Mouse (Mus musculus) hindbrain, embryonic 16.5 days (tissue): Measurements from ENCODE around the gene Acot2. TPM values are rescaled to one million over a fixed set of nuclear protein-coding genes. Genes with fewer than 3 reads are reported as not detected.
"Not testable (repeated sequence)": the region's sequence is repeated elsewhere in the genome, so short reads cannot be mapped to it uniquely, and the experiment has no call there.

Source experiments
- ATAC-seq: fragments of 200-750 bp; cut with Nextera tagmentation; 2 replicates; pipeline ENCODE4 v1.8.0; 2017; ENCODE audit warnings: moderate TSS enrichment, moderate library complexity
- H3K27ac ChIP-seq: fragments of 300-500 bp; sonication (generic); 2 replicates; pipeline ENCODE4 v1.5.1; 2014; ENCODE audit warnings: low read depth, mild to moderate bottlenecking, control low read depth, low read length, moderate library complexity
- H3K27me3 ChIP-seq: fragments of 300-500 bp; sonication (generic); replicated peaks from 2 replicates; pipeline ENCODE4 v1.6.1; 2014; ENCODE audit warnings: low read length; ENCODE audit not compliant: control insufficient read depth, insufficient read depth
- H3K36me3 ChIP-seq: fragments of 300-500 bp; sonication (generic); 2 replicates; pipeline ENCODE4 v1.6.1; 2014; ENCODE audit warnings: mild to moderate bottlenecking, low read length, moderate library complexity, mixed read lengths; ENCODE audit not compliant: control insufficient read depth, insufficient read depth
- H3K4me1 ChIP-seq: fragments of 300-500 bp; sonication (generic); 2 replicates; pipeline ENCODE4 v1.6.1; 2014; ENCODE audit warnings: low read depth, low read length; ENCODE audit not compliant: control insufficient read depth, insufficient read depth
- H3K4me2 ChIP-seq: fragments of 300-500 bp; sonication (generic); 2 replicates; pipeline ENCODE4 v1.6.1; 2014; ENCODE audit warnings: mild to moderate bottlenecking, low read length, control low read depth, moderate library complexity
- H3K4me3 ChIP-seq: fragments of 300-500 bp; sonication (generic); 2 replicates; pipeline ENCODE4 v1.5.1; 2014; ENCODE audit warnings: mild to moderate bottlenecking, low read length, control low read depth, moderate library complexity
- H3K9ac ChIP-seq: fragments of 300-500 bp; sonication (generic); 2 replicates; pipeline ENCODE4 v1.6.1; 2014; ENCODE audit warnings: low read depth, mild to moderate bottlenecking, control low read depth, low read length, moderate library complexity
- H3K9me3 ChIP-seq: fragments of 300-500 bp; sonication (generic); 2 replicates; pipeline ENCODE4 v1.6.1; 2014; ENCODE audit warnings: mild to moderate bottlenecking, low read length, moderate library complexity; ENCODE audit not compliant: control insufficient read depth
- WGBS: fragments of 180-500 bp; shearing (Covaris S2); extraction: QIAGEN DNeasy Blood & Tissue Kit; methylation state at CpG from one replicate; pipeline ENCODE4 v1.1.7; 2014; 5-methylcytosine and 5-hydroxymethylcytosine counted together
- polyA plus RNA-seq: library from polyadenylated mRNA; unstranded; fragments of >200 nt; fragmentation: Nextera tagmentation; extraction: Ambion mirVana; gene quantifications from 2 replicates; pipeline ENCODE4 v1.2.1, GENCODE M21; 2015

Acot2 gene
- polyA plus RNA-seq, 1 experiment from 2014 or later = 16.1 TPM

GRCm38 (mm10) chr12:84028328-84028727 is 40.7 kb downstream of the Acot2 start:
- not testable (repeated sequence) for H3K4me2 ChIP-seq, H3K27ac ChIP-seq, H3K9ac ChIP-seq, H3K4me1 ChIP-seq, H3K36me3 ChIP-seq, H3K4me3 ChIP-seq, H3K27me3 ChIP-seq, ATAC-seq, H3K9me3 ChIP-seq
- WGBS = 32% methylated on average over 3 of the region's 3 CpGs

- H3K27ac ChIP-seq, H3K9me3 ChIP-seq, H3K36me3 ChIP-seq, H3K27me3 ChIP-seq, H3K4me1 ChIP-seq, H3K9ac ChIP-seq, H3K4me2 ChIP-seq, ATAC-seq, H3K4me3 ChIP-seq: not testable (repeated sequence)
- WGBS = 93% methylated on average over 1 of the region's 1 CpGs
Observed at GRCm38 (mm10) chr12:84029043-84029442, 41.4 kb downstream of the Acot2 start.

GRCm38 (mm10) chr12:84030659-84031332 is 43.1 kb downstream of the Acot2 start:
- H3K9me3 ChIP-seq = no peaks in the 10 kb centered on the region
- H3K27me3 ChIP-seq = no peaks in the 10 kb centered on the region
- peak; percentile 73; the same call in 1 of the 2 replicates for ATAC-seq
- no peak overlapping the region for H3K27ac ChIP-seq
- WGBS = 69% methylated on average over 4 of the region's 4 CpGs
- H3K4me3 ChIP-seq = no peak overlapping the region
- no peak overlapping the region for H3K4me2 ChIP-seq
- no peaks in the 10 kb centered on the region for H3K4me1 ChIP-seq
- no peak overlapping the region for H3K9ac ChIP-seq
- H3K36me3 ChIP-seq = no peaks in the 10 kb centered on the region

- Histone ChIP-seq H3K4me2 (no peak overlapping the region), H3K36me3 (no peaks in the 10 kb centered on the region), H3K4me1 (no peaks in the 10 kb centered on the region), H3K27me3 (no peaks in the 10 kb centered on the region; the same call in 1 of the 2 replicates), H3K27ac (no peak overlapping the region), H3K9ac (no peak overlapping the region), H3K9me3 (no peaks in the 10 kb centered on the region), H3K4me3 (no peak overlapping the region)
- no peak for ATAC-seq
- WGBS = 88% methylated on average over 4 of the region's 4 CpGs
Observed at GRCm38 (mm10) chr12:84032854-84033253, 45.2 kb downstream of the Acot2 start.

GRCm38 (mm10) chr12:84033302-84033701 is 45.6 kb downstream of the Acot2 start:
- 83% methylated on average over 2 of the region's 2 CpGs for WGBS

GRCm38 (mm10) chr12:84034108-84034507 is 46.4 kb downstream of the Acot2 start:
- Histone ChIP-seq H3K4me2 (no peak overlapping the region), H3K36me3 (no peaks in the 10 kb centered on the region), H3K4me1 (peaks cover 3% of the 10 kb centered on the region; the same call in 1 of the 2 replicates), H3K27me3 (no peaks in the 10 kb centered on the region; the same call in 1 of the 2 replicates), H3K4me3 (no peak overlapping the region), H3K27ac (no peak overlapping the region), H3K9ac (no peak overlapping the region), H3K9me3 (no peaks in the 10 kb centered on the region)
- WGBS = 65% methylated on average over 4 of the region's 4 CpGs
- no peak for ATAC-seq

More at GRCm38 (mm10) chr12:84033302-84033701, 45.6 kb downstream of the Acot2 start:
- ATAC-seq, H3K9me3 ChIP-seq, H3K4me3 ChIP-seq, H3K36me3 ChIP-seq, H3K4me1 ChIP-seq, H3K4me2 ChIP-seq, H3K27ac ChIP-seq, H3K9ac ChIP-seq, H3K27me3 ChIP-seq: not testable (repeated sequence)

- not testable (repeated sequence) for H3K27ac ChIP-seq, H3K27me3 ChIP-seq, H3K36me3 ChIP-seq, H3K9me3 ChIP-seq, H3K4me1 ChIP-seq
- peak within 1 kb of the TSS; percentile 75 for H3K4me2 ChIP-seq
- ATAC-seq = peak; percentile 67
- peak within 1 kb of the TSS; percentile 68 for H3K9ac ChIP-seq
- peak within 1 kb of the TSS; percentile 50 for H3K4me3 ChIP-seq
- 12% methylated on average over 18 of the region's 32 CpGs for WGBS
Observed at GRCm38 (mm10) chr12:84038241-84038640, 50.6 kb downstream of the Acot2 start, which contains the start of gene Acot4. TSS of gene Acot4 (plus strand) at chr12:84038379.

GRCm38 (mm10) chr12:84038691-84039111 is 51.0 kb downstream of the Acot2 start, which contains the start of gene Gm49366:
TSS of gene Gm49366 (plus strand) at chr12:84038935.
- peak within 1 kb of the TSS; percentile 68 for H3K9ac ChIP-seq
- not testable (repeated sequence) for H3K27ac ChIP-seq, H3K4me1 ChIP-seq, H3K27me3 ChIP-seq, H3K9me3 ChIP-seq, H3K36me3 ChIP-seq
- peak; percentile 58; the same call in 1 of the 2 replicates for ATAC-seq
- WGBS = 2% methylated on average over 32 of the region's 39 CpGs
- H3K4me3 ChIP-seq = peak within 1 kb of the TSS; percentile 50
- H3K4me2 ChIP-seq = peak within 1 kb of the TSS; percentile 75

- Histone ChIP-seq H3K27me3 (no peaks in the 10 kb centered on the region; the same call in 1 of the 2 replicates), H3K36me3 (no peaks in the 10 kb centered on the region), H3K4me2 (no peak overlapping the region), H3K4me3 (no peak overlapping the region), H3K9ac (no peak overlapping the region), H3K27ac (no peak overlapping the region), H3K9me3 (peaks cover 6% of the 10 kb centered on the region; the same call in 1 of the 2 replicates), H3K4me1 (peaks cover 3% of the 10 kb centered on the region; the same call in 1 of the 2 replicates)
- no peak for ATAC-seq
- WGBS = 91% methylated on average over 5 of the region's 5 CpGs
Observed at GRCm38 (mm10) chr12:84042248-84042647, 54.6 kb downstream of the Acot2 start.
